Mouse (Mus musculus): ENCODE results near the gene Slc20a1. TPM values are rescaled to one million over a fixed set of nuclear protein-coding genes. Genes with fewer than 3 reads are reported as not detected.
A peak's percentile ranks its signal among the peaks of the same experiment; 100 is the strongest.

Gene Slc20a1
- polyA plus RNA-seq, 1 experiment from 2014 or later, result 10.0 TPM

- H3K27ac ChIP-seq (ENCODE audit: low read length), result no peak overlapping the region
- no peaks in the 10 kb centered on the region for H3K27me3 ChIP-seq (replicated peaks; ENCODE audit: insufficient read depth, low read length)
- no peaks in the 10 kb centered on the region for H3K9me3 ChIP-seq (ENCODE audit: low read length)
- H3K36me3 ChIP-seq (ENCODE audit: insufficient read depth, low read length), result no peaks in the 10 kb centered on the region
- TF ChIP-seq EP300 (IDR thresholded peaks at IDR 0.05), result no peak
- ATAC-seq (peak; percentile 25; the same call in 1 of the 2 replicates), DNase-seq (ENCODE audit: low spot score) (peak; percentile 22)
- H3K4me2 ChIP-seq (replicated peaks; ENCODE audit: low read depth, low read length), result no peak overlapping the region
- 38% methylated on average over 5 of the region's 5 CpGs for WGBS
- H3K9ac ChIP-seq (replicated peaks; ENCODE audit: low read depth), result no peak overlapping the region
- no peaks in the 10 kb centered on the region for H3K4me1 ChIP-seq (ENCODE audit: insufficient read depth, low read depth, low read length)
- H3K4me3 ChIP-seq (ENCODE audit: low read depth, low read length), result no peak overlapping the region
Observed at GRCm38 (mm10) chr2:129245618-129246017, 47.1 kb downstream of the Slc20a1 start.

DNA sequence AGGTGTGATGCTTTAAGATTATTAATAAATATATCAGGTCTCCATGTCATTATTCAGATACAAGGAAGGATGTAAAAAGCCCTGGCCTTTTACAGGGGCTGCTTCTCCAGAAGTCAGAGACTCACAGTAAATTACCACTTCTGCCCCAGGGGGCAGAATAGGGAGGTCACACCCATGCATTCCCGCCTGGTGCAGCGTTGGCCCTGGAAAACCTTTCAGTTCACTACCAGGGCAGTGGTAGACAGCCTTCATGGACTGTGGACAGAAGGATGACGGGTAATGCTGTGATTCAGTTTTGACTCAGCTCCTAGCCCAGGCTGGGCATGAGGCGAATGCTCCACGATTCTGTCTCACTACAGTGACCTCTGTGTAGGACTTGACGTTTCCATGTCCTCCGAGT lies 47.9 kb downstream of the Slc20a1 start:
- Histone ChIP-seq H3K27me3 (replicated peaks; ENCODE audit: insufficient read depth, low read length) (no peaks in the 10 kb centered on the region), H3K4me2 (replicated peaks; ENCODE audit: low read depth, low read length) (no peak overlapping the region), H3K36me3 (ENCODE audit: insufficient read depth, low read length) (no peaks in the 10 kb centered on the region), H3K4me1 (ENCODE audit: insufficient read depth, low read depth, low read length) (no peaks in the 10 kb centered on the region), H3K4me3 (ENCODE audit: low read depth, low read length) (no peak overlapping the region), H3K9ac (replicated peaks; ENCODE audit: low read depth) (no peak overlapping the region), H3K27ac (ENCODE audit: low read length) (no peak overlapping the region), H3K9me3 (ENCODE audit: low read length) (no peaks in the 10 kb centered on the region)
- TF ChIP-seq EP300 (IDR thresholded peaks at IDR 0.05) (no peak), CTCF (IDR thresholded peaks at IDR 0.05) (no peak)
- ATAC-seq (no peak), DNase-seq (ENCODE audit: low spot score) (no peak)
- 68% methylated on average over 7 of the region's 7 CpGs for WGBS

- TF ChIP-seq EP300 (IDR thresholded peaks at IDR 0.05) (no peak), CTCF (IDR thresholded peaks at IDR 0.05) (no peak)
- no peak for ATAC-seq
- Histone ChIP-seq H3K4me1 (ENCODE audit: insufficient read depth, low read depth, low read length) (no peaks in the 10 kb centered on the region), H3K27me3 (replicated peaks; ENCODE audit: insufficient read depth, low read length) (no peaks in the 10 kb centered on the region), H3K27ac (ENCODE audit: low read length) (no peak overlapping the region), H3K4me3 (ENCODE audit: low read depth, low read length) (no peak overlapping the region), H3K9me3 (ENCODE audit: low read length) (no peaks in the 10 kb centered on the region), H3K36me3 (ENCODE audit: insufficient read depth, low read length) (no peaks in the 10 kb centered on the region), H3K9ac (replicated peaks; ENCODE audit: low read depth) (no peak overlapping the region), H3K4me2 (replicated peaks; ENCODE audit: low read depth, low read length) (no peak overlapping the region)
- 94% methylated on average over 12 of the region's 12 CpGs for WGBS
- no peak for DNase-seq (ENCODE audit: low spot score)
Observed at GRCm38 (mm10) chr2:129246924-129247323, 48.4 kb downstream of the Slc20a1 start.

GRCm38 (mm10) chr2:129247707-129248121 lies 49.1 kb downstream of the Slc20a1 start:
- Histone ChIP-seq H3K4me1 (ENCODE audit: insufficient read depth, low read depth, low read length) (no peaks in the 10 kb centered on the region), H3K36me3 (ENCODE audit: insufficient read depth, low read length) (no peaks in the 10 kb centered on the region), H3K27ac (ENCODE audit: low read length) (no peak overlapping the region), H3K9ac (replicated peaks; ENCODE audit: low read depth) (no peak overlapping the region), H3K27me3 (replicated peaks; ENCODE audit: insufficient read depth, low read length) (no peaks in the 10 kb centered on the region), H3K4me3 (ENCODE audit: low read depth, low read length) (no peak overlapping the region), H3K4me2 (replicated peaks; ENCODE audit: low read depth, low read length) (no peak overlapping the region), H3K9me3 (ENCODE audit: low read length) (no peaks in the 10 kb centered on the region)
- ATAC-seq (no peak), DNase-seq (ENCODE audit: low spot score) (no peak)
- TF ChIP-seq CTCF (IDR thresholded peaks at IDR 0.05) (no peak), EP300 (IDR thresholded peaks at IDR 0.05) (no peak)
- 90% methylated on average over 7 of the region's 7 CpGs for WGBS

GRCm38 (mm10) chr2:129249321-129249720 lies 50.8 kb downstream of the Slc20a1 start:
- no peaks in the 10 kb centered on the region for H3K9me3 ChIP-seq (ENCODE audit: low read length)
- H3K27ac ChIP-seq (ENCODE audit: low read length), result no peak overlapping the region
- no peak for ATAC-seq
- TF ChIP-seq CTCF (IDR thresholded peaks at IDR 0.05) (no peak), EP300 (IDR thresholded peaks at IDR 0.05) (no peak)
- no peak overlapping the region for H3K4me3 ChIP-seq (ENCODE audit: low read depth, low read length)
- H3K36me3 ChIP-seq (ENCODE audit: insufficient read depth, low read length), result no peaks in the 10 kb centered on the region
- 29% methylated on average over 1 of the region's 1 CpGs for WGBS
- DNase-seq (ENCODE audit: low spot score), result no peak
- no peak overlapping the region for H3K9ac ChIP-seq (replicated peaks; ENCODE audit: low read depth)
- no peaks in the 10 kb centered on the region for H3K27me3 ChIP-seq (replicated peaks; ENCODE audit: insufficient read depth, low read length)
- no peak overlapping the region for H3K4me2 ChIP-seq (replicated peaks; ENCODE audit: low read depth, low read length)
- no peaks in the 10 kb centered on the region for H3K4me1 ChIP-seq (ENCODE audit: insufficient read depth, low read depth, low read length)

- Histone ChIP-seq H3K27ac (ENCODE audit: low read length) (no peak overlapping the region), H3K4me3 (ENCODE audit: low read depth, low read length) (no peak overlapping the region), H3K4me2 (replicated peaks; ENCODE audit: low read depth, low read length) (no peak overlapping the region), H3K27me3 (replicated peaks; ENCODE audit: insufficient read depth, low read length) (no peaks in the 10 kb centered on the region), H3K9me3 (ENCODE audit: low read length) (no peaks in the 10 kb centered on the region), H3K36me3 (ENCODE audit: insufficient read depth, low read length) (no peaks in the 10 kb centered on the region), H3K9ac (replicated peaks; ENCODE audit: low read depth) (no peak overlapping the region), H3K4me1 (ENCODE audit: insufficient read depth, low read depth, low read length) (no peaks in the 10 kb centered on the region)
- TF ChIP-seq EP300 (IDR thresholded peaks at IDR 0.05) (no peak), CTCF (IDR thresholded peaks at IDR 0.05) (no peak)
- DNase-seq (ENCODE audit: low spot score) (no peak), ATAC-seq (no peak)
- 82% methylated on average over 19 of the region's 19 CpGs for WGBS
Observed at GRCm38 (mm10) chr2:129252836-129253630, 54.5 kb downstream of the Slc20a1 start.
